Mouse (Mus musculus) ES-Bruce4 (cell line): ENCODE measurements around the gene Wnt8b.

Experiments used
- CTCF ChIP-seq: IDR thresholded peaks from one replicate; pipeline ENCODE4 v1.8.1; 2011; ENCODE audit warnings: low read depth, low read length
- EP300 ChIP-seq: IDR thresholded peaks from 2 replicates; pipeline ENCODE4 v1.6.1; 2011; ENCODE audit warnings: low read depth, low read length; ENCODE audit not compliant: insufficient read depth
- POLR2A ChIP-seq: IDR thresholded peaks from one replicate; pipeline ENCODE4 v1.8.1; 2011; ENCODE audit warnings: low read length; ENCODE audit not compliant: insufficient read depth

DNA sequence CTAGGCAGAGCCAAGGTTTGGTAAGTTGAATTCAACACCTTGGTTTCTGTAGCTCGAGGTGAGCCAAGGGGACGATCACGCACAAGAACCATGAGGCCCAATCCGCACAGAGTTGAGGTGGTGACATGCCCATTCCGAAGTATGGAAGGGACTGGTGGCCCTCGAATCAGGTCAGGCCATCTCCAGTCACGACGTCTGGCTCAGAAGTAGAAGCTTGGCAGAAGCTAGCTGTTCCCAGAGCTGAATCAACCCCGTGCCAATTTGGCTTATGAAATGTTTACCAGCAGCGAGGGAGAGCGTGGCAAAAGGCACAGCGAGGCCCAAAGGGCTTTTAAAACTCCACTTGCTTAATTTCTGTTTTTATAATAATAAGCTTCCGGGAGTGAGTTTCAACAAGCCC is 34.6 kb upstream of the Wnt8b start:
- TF ChIP-seq EP300: no peak
- no peak for TF ChIP-seq POLR2A
- no peak for TF ChIP-seq CTCF
